Mouse (Mus musculus): ENCODE measurements around the gene Fam162a.
A peak's percentile ranks its signal among the peaks of the same experiment; 100 is the strongest.

GRCm38 (mm10) chr16:36071450-36072379 is at the start of gene Fam162a, which contains the start of gene Ccdc58:
- peak; percentile 4; the same call in 1 of the 2 replicates for TF ChIP-seq CTCF (IDR thresholded peaks at IDR 0.05; ENCODE audit: low read depth)
- peak; percentile 73; the same call in 1 of the 2 replicates for TF ChIP-seq EP300 (IDR thresholded peaks at IDR 0.05; ENCODE audit: low read depth)
